Mouse (Mus musculus) lung, postnatal 0 days (tissue): Measurements from ENCODE around the gene Hacd3. TPM values are rescaled to one million over a fixed set of nuclear protein-coding genes. Genes with fewer than 3 reads are reported as not detected.
"Not testable (repeated sequence)": the region's sequence is repeated elsewhere in the genome, so short reads cannot be mapped to it uniquely, and the experiment has no call there.

Source experiments
- ATAC-seq: fragments of 200-750 bp; cut with Nextera tagmentation; 2 replicates; pipeline ENCODE4 v1.8.0; 2017; ENCODE audit warnings: moderate library complexity
- DNase-seq: peaks from one replicate; pipeline ENCODE4 v3.0.0-alpha.2; 2016; ENCODE audit warnings: low spot score
- H3K27ac ChIP-seq: fragments of 300-500 bp; sonication (generic); 2 replicates; pipeline ENCODE4 v1.5.1; 2014; ENCODE audit warnings: antibody characterized with exemption, mild to moderate bottlenecking, low read length, mixed read lengths
- H3K27me3 ChIP-seq: fragments of 300-500 bp; sonication (generic); replicated peaks from 2 replicates; pipeline ENCODE4 v1.6.1; 2014; ENCODE audit warnings: low read length, mixed read lengths; ENCODE audit not compliant: insufficient read depth
- H3K36me3 ChIP-seq: fragments of 300-500 bp; sonication (generic); 2 replicates; pipeline ENCODE4 v1.6.1; 2014; ENCODE audit warnings: low read length, mixed read lengths; ENCODE audit not compliant: insufficient read depth
- H3K4me1 ChIP-seq: fragments of 300-500 bp; sonication (generic); 2 replicates; pipeline ENCODE4 v1.6.1; 2014; ENCODE audit warnings: antibody characterized with exemption, low read depth, low read length, mixed read lengths; ENCODE audit not compliant: insufficient read depth
- H3K4me2 ChIP-seq: fragments of 300-500 bp; sonication (generic); replicated peaks from 2 replicates; pipeline ENCODE4 v1.6.1; 2014; ENCODE audit warnings: low read depth, mild to moderate bottlenecking, low read length, moderate library complexity, mixed read lengths
- H3K4me3 ChIP-seq: fragments of 300-500 bp; sonication (generic); 2 replicates; pipeline ENCODE4 v1.5.1; 2014; ENCODE audit warnings: low read depth, low read length
- H3K9ac ChIP-seq: fragments of 300-500 bp; sonication (generic); replicated peaks from 2 replicates; pipeline ENCODE4 v1.6.1; 2014; ENCODE audit warnings: low read depth, mild to moderate bottlenecking
- H3K9me3 ChIP-seq: fragments of 300-500 bp; sonication (generic); 2 replicates; pipeline ENCODE4 v1.6.1; 2016; ENCODE audit warnings: low read length, mixed read lengths
- CTCF ChIP-seq: IDR thresholded peaks from 2 replicates; pipeline ENCODE4 v1.5.1; 2016; ENCODE audit warnings: antibody characterized with exemption, mild to moderate bottlenecking
- EP300 ChIP-seq: IDR thresholded peaks from 2 replicates; pipeline ENCODE4 v1.6.1; 2016; ENCODE audit warnings: antibody characterized with exemption, mild to moderate bottlenecking, control low read depth
- WGBS: fragments of 180-500 bp; shearing (Covaris S2); extraction: QIAGEN DNeasy Blood & Tissue Kit; methylation state at CpG from one replicate; pipeline ENCODE4 v1.1.7; 2014; 5-methylcytosine and 5-hydroxymethylcytosine counted together
- polyA plus RNA-seq: library from polyadenylated mRNA; unstranded; fragments of >200 nt; fragmentation: Nextera tagmentation; extraction: Ambion mirVana; gene quantifications from 2 replicates; pipeline ENCODE4 v1.2.1, GENCODE M21; 2015

The Hacd3 gene
- polyA plus RNA-seq, 1 experiment from 2014 or later, result 100 TPM

GRCm38 (mm10) chr9:65015461-65016222 lies 5.9 kb downstream of the Hacd3 start:
- Histone ChIP-seq H3K27me3 (no peaks in the 10 kb centered on the region), H3K9me3 (no peaks in the 10 kb centered on the region), H3K4me3 (no peak overlapping the region), H3K36me3 (no peaks in the 10 kb centered on the region), H3K4me1 (peaks cover 21% of the 10 kb centered on the region; the same call in 1 of the 2 replicates), H3K27ac (peak overlapping the region; percentile 54), H3K9ac (no peak overlapping the region), H3K4me2 (peak overlapping the region; percentile 8; the same call in 1 of the 2 replicates)
- 0 out of 2 replicates have a peak, but pooled peaks have one; percentile 24 for ATAC-seq
- 25% methylated on average over 7 of the region's 7 CpGs for WGBS
- TF ChIP-seq CTCF (no peak), EP300 (no peak)
- DNase-seq, result peak; percentile 42

- 50% methylated on average over 6 of the region's 6 CpGs for WGBS
- Histone ChIP-seq H3K27ac (no peak overlapping the region), H3K4me1 (peaks cover 10% of the 10 kb centered on the region; the same call in 1 of the 2 replicates), H3K27me3 (no peaks in the 10 kb centered on the region), H3K4me2 (no peak overlapping the region), H3K4me3 (no peak overlapping the region), H3K36me3 (no peaks in the 10 kb centered on the region), H3K9ac (no peak overlapping the region), H3K9me3 (no peaks in the 10 kb centered on the region)
- TF ChIP-seq EP300, result no peak
- TF ChIP-seq CTCF, result peak; percentile 73
- ATAC-seq (peak; percentile 46; the same call in 1 of the 2 replicates), DNase-seq (peak; percentile 26)
Observed at GRCm38 (mm10) chr9:65011304-65011703, 10.2 kb downstream of the Hacd3 start.

DNA sequence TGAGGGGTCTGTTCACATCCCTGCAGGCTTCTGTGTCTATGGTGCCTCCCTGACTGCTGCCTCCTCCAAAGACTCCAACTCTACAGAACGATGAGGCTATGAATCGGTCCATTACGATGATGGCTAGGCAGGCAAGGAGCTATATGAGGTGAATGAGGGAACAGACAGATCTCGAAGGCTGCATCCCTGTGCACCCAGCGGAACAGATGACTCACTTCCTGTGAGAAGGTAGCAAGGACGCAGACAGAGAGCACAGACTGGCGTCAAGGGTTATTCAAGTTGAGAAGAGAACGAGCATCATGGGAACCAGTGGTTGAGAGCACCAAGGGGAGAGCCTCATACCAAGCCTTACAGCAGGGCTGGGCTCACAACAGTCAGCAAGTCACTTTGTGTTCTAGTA lies 10.9 kb downstream of the Hacd3 start:
- DNase-seq, result no peak
- H3K4me3 ChIP-seq, result no peak overlapping the region
- peaks cover 3% of the 10 kb centered on the region; the same call in 1 of the 2 replicates for H3K4me1 ChIP-seq
- 64% methylated on average over 8 of the region's 8 CpGs for WGBS
- H3K4me2 ChIP-seq, result no peak overlapping the region
- no peak overlapping the region for H3K27ac ChIP-seq
- TF ChIP-seq EP300 (no peak), CTCF (no peak)
- no peak overlapping the region for H3K9ac ChIP-seq
- H3K27me3 ChIP-seq, result no peaks in the 10 kb centered on the region
- 0 out of 2 replicates have a peak, but pooled peaks cover under 1% of the 10 kb centered on the region for H3K36me3 ChIP-seq
- no peak for ATAC-seq
- H3K9me3 ChIP-seq, result no peaks in the 10 kb centered on the region

- 95% methylated on average over 8 of the region's 8 CpGs for WGBS
- Histone ChIP-seq H3K27me3 (no peaks in the 10 kb centered on the region), H3K36me3 (peaks cover 7% of the 10 kb centered on the region; the same call in 1 of the 2 replicates), H3K4me3 (no peak overlapping the region), H3K4me1 (no peaks in the 10 kb centered on the region), H3K9ac (no peak overlapping the region), H3K27ac (no peak overlapping the region), H3K9me3 (no peaks in the 10 kb centered on the region), H3K4me2 (no peak overlapping the region)
- TF ChIP-seq EP300, result no peak
- no peak for TF ChIP-seq CTCF
- no peak for ATAC-seq
- no peak for DNase-seq
Observed at GRCm38 (mm10) chr9:65005737-65006136, 15.8 kb downstream of the Hacd3 start.

DNA sequence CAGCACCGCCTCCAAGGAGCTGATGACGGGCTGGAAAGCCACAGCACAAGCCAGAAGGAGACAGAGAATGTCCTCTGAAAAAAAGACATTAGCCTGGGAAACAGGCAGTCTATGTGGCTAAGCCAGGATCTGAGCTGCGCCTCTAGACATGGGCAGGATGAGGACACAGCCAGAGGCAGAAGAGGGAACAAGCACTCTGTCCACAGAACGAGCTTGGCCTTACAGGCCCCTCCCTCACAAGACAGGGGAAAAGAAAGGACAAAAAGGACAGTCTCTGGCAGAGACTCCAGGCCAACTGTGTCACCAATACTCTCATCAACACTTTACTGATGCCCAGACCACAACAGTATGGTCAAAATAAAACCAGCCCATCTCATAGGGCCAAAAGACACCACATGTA lies 20.0 kb downstream of the Hacd3 start:
- H3K27me3 ChIP-seq, result no peaks in the 10 kb centered on the region
- no peak overlapping the region for H3K4me2 ChIP-seq
- H3K4me3 ChIP-seq, result no peak overlapping the region
- DNase-seq, result no peak
- H3K27ac ChIP-seq, result no peak overlapping the region
- no peaks in the 10 kb centered on the region for H3K4me1 ChIP-seq
- H3K36me3 ChIP-seq, result peaks cover 25% of the 10 kb centered on the region; the same call in 1 of the 2 replicates
- H3K9me3 ChIP-seq, result no peaks in the 10 kb centered on the region
- no peak overlapping the region for H3K9ac ChIP-seq
- no peak for ATAC-seq
- WGBS, result 74% methylated on average over 4 of the region's 4 CpGs
- no peak for TF ChIP-seq EP300
- TF ChIP-seq CTCF, result no peak

GRCm38 (mm10) chr9:64995464-64995863 lies 26.0 kb downstream of the Hacd3 start:
- not testable (repeated sequence) for H3K4me3 ChIP-seq, H3K4me1 ChIP-seq, H3K27me3 ChIP-seq, H3K9me3 ChIP-seq, ATAC-seq, DNase-seq, H3K27ac ChIP-seq, H3K9ac ChIP-seq, H3K4me2 ChIP-seq
- peaks cover 28% of the 10 kb centered on the region; the same call in 1 of the 2 replicates for H3K36me3 ChIP-seq
- TF ChIP-seq CTCF, result peak; percentile 16; the same call in 1 of the 2 replicates
- WGBS, result 74% methylated on average over 1 of the region's 1 CpGs
